29 mouse cellular contexts compared by ENCODE assay signal in the genomic region with DNA sequence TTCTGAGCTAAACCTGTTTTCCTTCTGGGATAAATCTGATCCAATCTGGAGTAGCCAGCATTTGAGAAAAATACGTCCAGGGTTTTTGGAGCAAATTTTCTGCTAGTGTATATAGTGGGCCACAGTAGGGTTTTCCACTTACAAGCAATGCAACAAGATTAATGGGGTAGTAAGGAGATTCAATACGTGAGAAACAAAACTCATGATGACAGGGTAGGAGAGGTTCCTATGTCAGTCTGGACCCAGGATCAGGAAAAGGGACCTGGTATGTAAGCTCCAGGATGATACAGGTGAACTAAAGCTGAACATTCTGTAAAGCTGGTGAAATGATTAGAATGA. TPM values are rescaled to one million over a fixed set of nuclear protein-coding genes. Genes with fewer than 3 reads are reported as not detected.
DNase-seq lines count a peak whose midpoint lies in the region; ATAC-seq and TF ChIP-seq lines count a peak whose summit lies in the region.
"Not testable (repeated sequence)": the region's sequence is repeated elsewhere in the genome, so short reads cannot be mapped to it uniquely, and the experiment has no call there.
"Had no signal": no experiment of that assay in that cellular context is flagged by ENCODE, and none has a peak within 500 bp of the region (broad histone marks: within the 10 kb centered on the region; RNA-seq: fewer than 3 reads in every experiment).

No protein-coding gene starts in this region.

- no CpG with 5 or more reads among the region's 2 CpGs for WGBS in forebrain, embryonic 11.5 days
- WGBS in forebrain, postnatal 0 days, result no CpG with 5 or more reads among the region's 2 CpGs
- no CpG with 5 or more reads among the region's 2 CpGs for WGBS in hindbrain, embryonic 13.5 days
- no CpG with 5 or more reads among the region's 2 CpGs for WGBS in intestine, embryonic 16.5 days
- WGBS in liver, postnatal 0 days (ENCODE audit: insufficient replicate concordance), result no CpG with 5 or more reads among the region's 2 CpGs
- no CpG with 5 or more reads among the region's 2 CpGs for WGBS in midbrain, postnatal 0 days
- WGBS in neural tube, embryonic 15.5 days, result no CpG with 5 or more reads among the region's 2 CpGs

- H3K9ac ChIP-seq in forebrain, embryonic 11.5 days (ENCODE audit: low read length); forebrain, postnatal 0 days; hindbrain, embryonic 13.5 days; intestine, embryonic 16.5 days (ENCODE audit: low read depth, low read length); liver, postnatal 0 days (replicated peaks); midbrain, postnatal 0 days (replicated peaks; ENCODE audit: low read length, poor library complexity, severe bottlenecking); neural tube, embryonic 15.5 days (replicated peaks): not testable (repeated sequence)

- DNase-seq in forebrain, embryonic 11.5 days (ENCODE audit: low spot score); forebrain, postnatal 0 days; liver, postnatal 0 days; midbrain, postnatal 0 days (ENCODE audit: low spot score): not testable (repeated sequence)

- not testable (repeated sequence) for H3K27me3 ChIP-seq in forebrain, embryonic 11.5 days (ENCODE audit: control insufficient read depth, insufficient read depth, low read length); forebrain, postnatal 0 days (ENCODE audit: insufficient read depth, low read length); hindbrain, embryonic 13.5 days; intestine, embryonic 16.5 days (replicated peaks; ENCODE audit: control insufficient read depth, insufficient read depth, low read length); liver, postnatal 0 days (ENCODE audit: insufficient read depth, low read length); midbrain, postnatal 0 days (ENCODE audit: insufficient read depth, low read length); neural tube, embryonic 15.5 days (replicated peaks)

- not testable (repeated sequence) for TF ChIP-seq CTCF in forebrain, postnatal 0 days (IDR thresholded peaks at IDR 0.05; ENCODE audit: low read depth); liver, postnatal 0 days (IDR thresholded peaks at IDR 0.05; ENCODE audit: low read depth); midbrain, postnatal 0 days (IDR thresholded peaks at IDR 0.05)

- not testable (repeated sequence) for H3K4me3 ChIP-seq in forebrain, embryonic 11.5 days (ENCODE audit: low read depth, low read length); forebrain, postnatal 0 days (ENCODE audit: low read depth, low read length); hindbrain, embryonic 13.5 days; intestine, embryonic 16.5 days (ENCODE audit: low read length); liver, postnatal 0 days (ENCODE audit: low read depth, low read length); midbrain, postnatal 0 days (ENCODE audit: low read depth, low read length); neural tube, embryonic 15.5 days (replicated peaks)

- H3K4me1 ChIP-seq in forebrain, embryonic 11.5 days (replicated peaks; ENCODE audit: control insufficient read depth, insufficient read depth, low read length); forebrain, postnatal 0 days (ENCODE audit: insufficient read depth); hindbrain, embryonic 13.5 days (replicated peaks); intestine, embryonic 16.5 days (ENCODE audit: control insufficient read depth, insufficient read depth, low read length); liver, postnatal 0 days (ENCODE audit: insufficient read depth); midbrain, postnatal 0 days (ENCODE audit: insufficient read depth, low read length); neural tube, embryonic 15.5 days: not testable (repeated sequence)

- not testable (repeated sequence) for H3K27ac ChIP-seq in forebrain, embryonic 11.5 days (ENCODE audit: low read depth, low read length); forebrain, postnatal 0 days (ENCODE audit: low read depth, low read length); hindbrain, embryonic 13.5 days; intestine, embryonic 16.5 days (ENCODE audit: low read length); liver, postnatal 0 days (ENCODE audit: low read depth); midbrain, postnatal 0 days (ENCODE audit: low read depth, low read length); neural tube, embryonic 15.5 days (replicated peaks)

- not testable (repeated sequence) for H3K4me2 ChIP-seq in forebrain, embryonic 11.5 days (ENCODE audit: low read depth, low read length, severe bottlenecking); forebrain, postnatal 0 days (ENCODE audit: low read depth); hindbrain, embryonic 13.5 days; intestine, embryonic 16.5 days (ENCODE audit: low read depth, low read length); liver, postnatal 0 days (ENCODE audit: low read depth, low read length); midbrain, postnatal 0 days (ENCODE audit: low read depth, low read length, poor library complexity, severe bottlenecking); neural tube, embryonic 15.5 days

- not testable (repeated sequence) for H3K36me3 ChIP-seq in forebrain, embryonic 11.5 days (ENCODE audit: control insufficient read depth, insufficient read depth, low read length); forebrain, postnatal 0 days (ENCODE audit: insufficient read depth); hindbrain, embryonic 13.5 days; intestine, embryonic 16.5 days (ENCODE audit: control insufficient read depth, insufficient read depth, low read length); liver, postnatal 0 days (replicated peaks; ENCODE audit: insufficient read depth, low read length); midbrain, postnatal 0 days (ENCODE audit: insufficient read depth, low read length); neural tube, embryonic 15.5 days

- ATAC-seq in forebrain, embryonic 11.5 days (replicated peaks; ENCODE audit: low FRiP score), result peak; percentile 20; the same call in 1 of the 2 replicates
- ATAC-seq in forebrain, postnatal 0 days, result peak; percentile 17; the same call in 1 of the 2 replicates
- peak; percentile 65 for ATAC-seq in hindbrain, embryonic 13.5 days (ENCODE audit: low FRiP score)
- peak; percentile 22; the same call in 1 of the 2 replicates for ATAC-seq in intestine, embryonic 16.5 days
- ATAC-seq in liver, postnatal 0 days, result peak; percentile 12; the same call in 1 of the 2 replicates
- peak; percentile 57 for ATAC-seq in midbrain, postnatal 0 days (ENCODE audit: low FRiP score)
- ATAC-seq in neural tube, embryonic 15.5 days (ENCODE audit: low FRiP score), result peak; percentile 43

- not testable (repeated sequence) for TF ChIP-seq EP300 in liver, postnatal 0 days (IDR thresholded peaks at IDR 0.05; ENCODE audit: low read depth)

- H3K9me3 ChIP-seq in forebrain, embryonic 11.5 days (ENCODE audit: control insufficient read depth, low read length); forebrain, postnatal 0 days (ENCODE audit: low read length); hindbrain, embryonic 13.5 days; intestine, embryonic 16.5 days (ENCODE audit: control insufficient read depth, low read length); liver, postnatal 0 days (ENCODE audit: low read length); midbrain, postnatal 0 days (ENCODE audit: low read length); neural tube, embryonic 15.5 days (replicated peaks): not testable (repeated sequence)

RNA-seq across cellular contexts. Expression of gene Zfp955a, which starts 0.3 kb away (rescaled TPM):
- 19.8 and 20.9 TPM in 2 replicates for polyA plus RNA-seq in forebrain, embryonic 11.5 days (2014; fragmentation: Nextera tagmentation; extraction: Ambion mirVana)
- 29.3 and 29.6 TPM in 2 replicates for total RNA-seq in forebrain, postnatal 0 days (2014; rRNA removed)
- 18.5 and 19.7 TPM in 2 replicates for polyA plus RNA-seq in forebrain, postnatal 0 days (2015; fragmentation: Nextera tagmentation; extraction: Ambion mirVana)
- 23.0 and 23.3 TPM in 2 replicates for polyA plus RNA-seq in hindbrain, embryonic 13.5 days (2015; fragmentation: Nextera tagmentation; extraction: Ambion mirVana)
- 11.0 and 11.4 TPM in 2 replicates for polyA plus RNA-seq in intestine, embryonic 16.5 days (2015; fragmentation: Nextera tagmentation; extraction: Ambion mirVana)
- polyA plus RNA-seq in liver, postnatal 0 days (2015; fragmentation: Nextera tagmentation; extraction: Ambion mirVana), result 2.6 and 3.0 TPM in 2 replicates
- total RNA-seq in midbrain, postnatal 0 days (2014; rRNA removed), result 13.9 and 20.6 TPM in 2 replicates
- 20.1 and 20.4 TPM in 2 replicates for polyA plus RNA-seq in midbrain, postnatal 0 days (2015; fragmentation: Nextera tagmentation; extraction: Ambion mirVana)
- polyA plus RNA-seq in neural tube, embryonic 15.5 days (2015; fragmentation: Nextera tagmentation; extraction: Ambion mirVana), result 21.4 and 22.3 TPM in 2 replicates

RNA-seq across cellular contexts. Expression of gene Olfr63, which starts 9.2 kb away (rescaled TPM):
- polyA plus RNA-seq in forebrain, embryonic 11.5 days (2014; fragmentation: Nextera tagmentation; extraction: Ambion mirVana), result 0.03 TPM in 1 of 2 replicates, not detected in the other
- total RNA-seq in forebrain, postnatal 0 days (2014; rRNA removed), result not detected in 2 replicates
- polyA plus RNA-seq in forebrain, postnatal 0 days (2015; fragmentation: Nextera tagmentation; extraction: Ambion mirVana), result 0.01 and 0.02 TPM in 2 replicates
- polyA plus RNA-seq in hindbrain, embryonic 13.5 days (2015; fragmentation: Nextera tagmentation; extraction: Ambion mirVana), result 0.05 TPM in 1 of 2 replicates, not detected in the other
- polyA plus RNA-seq in intestine, embryonic 16.5 days (2015; fragmentation: Nextera tagmentation; extraction: Ambion mirVana), result not detected in 2 replicates
- polyA plus RNA-seq in liver, postnatal 0 days (2015; fragmentation: Nextera tagmentation; extraction: Ambion mirVana), result 0.02 TPM in 1 of 2 replicates, not detected in the other
- total RNA-seq in midbrain, postnatal 0 days (2014; rRNA removed), result not detected in 2 replicates
- not detected in 2 replicates for polyA plus RNA-seq in midbrain, postnatal 0 days (2015; fragmentation: Nextera tagmentation; extraction: Ambion mirVana)
- 0.04 and 0.05 TPM in 2 replicates for polyA plus RNA-seq in neural tube, embryonic 15.5 days (2015; fragmentation: Nextera tagmentation; extraction: Ambion mirVana)
- total RNA-seq: gastrocnemius, postnatal 14 days; granulocyte monocyte progenitor cell, adult 5-6 weeks; heart, postnatal 36 days; hindbrain, postnatal 0 days; layer of hippocampus, postnatal 10 days; left cerebral cortex, adult 18-20 months; left cerebral cortex, postnatal 14 days; liver, adult 2 months had no signal
- polyA plus RNA-seq: adrenal gland, adult 2 months; brain, embryonic 14.5 days; cerebellum, adult 2 months; cortical plate, adult 2 months; heart, embryonic 15.5 days; liver, adult 2 months; myocyte; thymus, adult 2 months had no signal

RNA-seq across cellular contexts. Expression of gene Olfr1564, which starts 33.8 kb away (rescaled TPM):
- not detected in 2 replicates for polyA plus RNA-seq in forebrain, embryonic 11.5 days (2014; fragmentation: Nextera tagmentation; extraction: Ambion mirVana)
- 0.23 TPM in 1 of 2 replicates, not detected in the other for total RNA-seq in forebrain, postnatal 0 days (2014; rRNA removed)
- not detected in 2 replicates for polyA plus RNA-seq in forebrain, postnatal 0 days (2015; fragmentation: Nextera tagmentation; extraction: Ambion mirVana)
- 0.08 and 0.09 TPM in 2 replicates for polyA plus RNA-seq in hindbrain, embryonic 13.5 days (2015; fragmentation: Nextera tagmentation; extraction: Ambion mirVana)
- not detected in 2 replicates for polyA plus RNA-seq in intestine, embryonic 16.5 days (2015; fragmentation: Nextera tagmentation; extraction: Ambion mirVana)
- not detected in 2 replicates for polyA plus RNA-seq in liver, postnatal 0 days (2015; fragmentation: Nextera tagmentation; extraction: Ambion mirVana)
- total RNA-seq in midbrain, postnatal 0 days (2014; rRNA removed), result 0.22 TPM in 1 of 2 replicates, not detected in the other
- not detected in 2 replicates for polyA plus RNA-seq in midbrain, postnatal 0 days (2015; fragmentation: Nextera tagmentation; extraction: Ambion mirVana)
- 0.05 and 0.08 TPM in 2 replicates for polyA plus RNA-seq in neural tube, embryonic 15.5 days (2015; fragmentation: Nextera tagmentation; extraction: Ambion mirVana)
- total RNA-seq: adrenal gland, adult 2 months; adrenal gland, postnatal 36 days; granulocyte monocyte progenitor cell, adult 5-6 weeks; liver, adult 2 months had no signal
- polyA plus RNA-seq: activated CD4-positive, CD25-positive, alpha-beta regulatory T cell, adult 4 months; adrenal gland, adult 2 months; embryonic facial prominence, embryonic 14.5 days; heart, embryonic 15.5 days; hindbrain, postnatal 0 days; kidney, embryonic 14.5 days; limb, embryonic 11.5 days; liver, adult 2 months; lung, postnatal 0 days; midbrain, embryonic 13.5 days; thymus, adult 2 months had no signal

RNA-seq across cellular contexts. Expression of gene Zfp955b, which starts 34.1 kb away (rescaled TPM):
- 9.3 and 10.1 TPM in 2 replicates for polyA plus RNA-seq in forebrain, embryonic 11.5 days (2014; fragmentation: Nextera tagmentation; extraction: Ambion mirVana)
- 25.3 and 33.4 TPM in 2 replicates for total RNA-seq in forebrain, postnatal 0 days (2014; rRNA removed)
- 12.7 and 14.0 TPM in 2 replicates for polyA plus RNA-seq in forebrain, postnatal 0 days (2015; fragmentation: Nextera tagmentation; extraction: Ambion mirVana)
- polyA plus RNA-seq in hindbrain, embryonic 13.5 days (2015; fragmentation: Nextera tagmentation; extraction: Ambion mirVana), result 18.4 and 18.6 TPM in 2 replicates
- polyA plus RNA-seq in intestine, embryonic 16.5 days (2015; fragmentation: Nextera tagmentation; extraction: Ambion mirVana), result 7.4 and 8.9 TPM in 2 replicates
- 1.9 and 2.0 TPM in 2 replicates for polyA plus RNA-seq in liver, postnatal 0 days (2015; fragmentation: Nextera tagmentation; extraction: Ambion mirVana)
- total RNA-seq in midbrain, postnatal 0 days (2014; rRNA removed), result 17.2 and 21.0 TPM in 2 replicates
- 16.2 and 16.7 TPM in 2 replicates for polyA plus RNA-seq in midbrain, postnatal 0 days (2015; fragmentation: Nextera tagmentation; extraction: Ambion mirVana)
- 19.6 and 22.8 TPM in 2 replicates for polyA plus RNA-seq in neural tube, embryonic 15.5 days (2015; fragmentation: Nextera tagmentation; extraction: Ambion mirVana)

Comparison
In these comparisons a context has a peak if more than half of its experiments do, and no peak if none do; other contexts are left out.
1. ATAC-seq: peak in every context shown above with its lines; median percentile 65 in hindbrain, embryonic 13.5 days; 57 in midbrain, postnatal 0 days; 43 in neural tube, embryonic 15.5 days; 22 in intestine, embryonic 16.5 days; 20 in forebrain, embryonic 11.5 days; 17 in forebrain, postnatal 0 days; 12 in liver, postnatal 0 days.